Mouse (Mus musculus) left cerebral cortex, postnatal 4 days (tissue): Measurements from ENCODE around the gene Fam222b. TPM values are rescaled to one million over a fixed set of nuclear protein-coding genes. Genes with fewer than 3 reads are reported as not detected.

Experiments used
- DNase-seq: peaks from one replicate; pipeline ENCODE4 v3.0.0-alpha.2; 2022
- intact Hi-C: fragments of 180-260 bp; cut with DNase I; formaldehyde crosslinking; loops from one replicate; pipeline ENCODE4 v1.15.1; 2025
- microRNA-seq: library from miRNA; unstranded; fragments of <30 nt; microRNA quantifications from one replicate; pipeline ENCODE4 v1.2.0, GENCODE M21; 2022
- total RNA-seq, 2 experiments: library from RNA; stranded (reverse); gene quantifications; 2 replicates each; pipeline ENCODE4 v1.2.3; 2021

Fam222b gene
- total RNA-seq, 2 experiments from 2014 or later, result 26.9 TPM

- intact Hi-C loops, result no loop called here
- DNase-seq, result no peak
Observed at GRCm38 (mm10) chr11:78195101-78195863, 100.8 kb downstream of the Fam222b start.

GRCm38 (mm10) chr11:78202372-78202771, 107.9 kb downstream of the Fam222b start:
- DNase-seq, result no peak
- intact Hi-C loops, result no loop called here

- no peak for DNase-seq
- intact Hi-C loops, result no loop called here
Observed at GRCm38 (mm10) chr11:78204287-78204686, 109.8 kb downstream of the Fam222b start.

DNA sequence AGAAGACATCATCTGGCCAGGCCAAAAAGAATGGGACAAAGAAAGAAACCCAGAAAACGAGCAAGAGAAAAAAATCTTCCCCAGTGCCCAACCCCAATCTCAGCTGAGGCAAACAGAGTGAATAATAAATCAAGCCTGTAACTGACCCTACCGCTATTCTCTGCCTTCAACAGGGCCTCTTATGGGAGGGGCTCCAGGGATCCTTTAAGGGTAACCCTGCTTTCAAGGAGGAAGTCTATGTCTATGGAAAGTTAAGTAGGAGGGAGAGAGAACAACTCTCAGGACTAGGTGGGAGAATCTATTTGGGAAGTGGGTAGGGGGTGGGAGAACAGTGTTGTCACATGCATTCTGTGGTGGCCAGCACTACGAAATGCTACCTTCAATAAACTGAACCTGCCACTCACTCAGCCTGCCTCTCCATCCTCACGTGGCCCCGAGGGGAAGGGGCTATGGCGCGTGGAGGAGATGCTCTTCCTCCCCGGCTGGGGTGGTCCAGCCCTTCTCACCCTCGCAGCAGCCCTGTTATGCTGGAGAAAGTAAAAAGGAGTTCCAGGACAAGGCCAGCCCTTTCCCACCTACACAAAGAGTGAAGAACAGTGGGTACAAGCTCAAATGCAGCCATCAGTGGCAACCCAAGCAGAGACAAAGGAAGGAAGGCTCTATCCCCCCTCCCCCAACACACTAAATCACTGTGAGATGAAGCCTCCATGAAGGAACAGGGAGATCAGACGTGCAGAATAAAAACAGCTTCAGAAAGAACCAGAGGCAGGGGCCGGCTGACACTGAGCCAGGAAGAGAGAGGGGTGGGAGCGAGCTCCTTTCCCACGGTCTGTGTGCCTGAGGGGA, 111.1 kb downstream of the Fam222b start:
- DNase-seq, result no peak
- intact Hi-C loops, result no loop called here

Small RNA genes within 50 kb of the gene (microRNA-seq; reads per million reads assigned to microRNA genes)
- gene Mir144 (6.9 reads per million, percentile 17 among the genes with 10 or more reads in this experiment), gene Mir451a (not detected), gene Mir451b (not detected), gene Mir7653 (1.2 reads per million)

Other genes starting within 250 kb of the Fam222b start
- 1 to 10 TPM; 1.5 to 3.7 TPM for gene Pipox, start 200.6 kb upstream of the Fam222b start, total RNA-seq
- gene Sez6, start 163.9 kb upstream of the Fam222b start, total RNA-seq, result 100 to 1,000 TPM; 246 to 287 TPM
- gene Phf12, start 111.9 kb upstream of the Fam222b start, total RNA-seq, result 10 to 100 TPM; 62.0 to 63.9 TPM
- 10 to 100 TPM; 29.1 to 33.5 TPM for gene Dhrs13, start 62.4 kb upstream of the Fam222b start, total RNA-seq
- gene Flot2, start 56.7 kb upstream of the Fam222b start, total RNA-seq, result 100 to 1,000 TPM; 108 to 109 TPM
- gene Eral1, start 14.3 kb upstream of the Fam222b start, total RNA-seq, result 10 to 100 TPM; 20.0 to 21.0 TPM
- gene Traf4, start 70.9 kb downstream of the Fam222b start, total RNA-seq, result 10 to 100 TPM; 74.4 to 79.6 TPM
- 1 to 10 TPM; 6.0 to 6.5 TPM for gene Nek8, start 82.0 kb downstream of the Fam222b start, total RNA-seq
- gene Tlcd1, start 82.1 kb downstream of the Fam222b start, total RNA-seq, result 10 to 100 TPM; 15.4 to 17.3 TPM
- 1,000 to 10,000 TPM; 1,093 to 1,122 TPM for gene Rpl23a, start 88.9 kb downstream of the Fam222b start, total RNA-seq
- gene Rab34, start 93.8 kb downstream of the Fam222b start, total RNA-seq, result 10 to 100 TPM; 53.4 to 55.9 TPM
- gene Proca1, start 98.7 kb downstream of the Fam222b start, total RNA-seq, result 1 to 10 TPM; 3.3 to 4.2 TPM
- gene Sdf2, start 151.1 kb downstream of the Fam222b start, total RNA-seq, result 10 to 100 TPM; 50.2 to 58.7 TPM
- 10 to 100 TPM; 72.5 to 75.1 TPM for gene Supt6, start 151.3 kb downstream of the Fam222b start, total RNA-seq
- 100 to 1,000 TPM; 111 to 113 TPM for gene 2610507B11Rik, start 167.1 kb downstream of the Fam222b start, total RNA-seq
- 1 to 10 TPM in 1 of 2 experiments, under 1 TPM in 1; 0.72 to 1.1 TPM for gene BC030499, start 196.2 kb downstream of the Fam222b start, total RNA-seq
- 1 to 10 TPM; 5.2 to 6.2 TPM for gene Spag5, start 206.9 kb downstream of the Fam222b start, total RNA-seq
- 100 to 1,000 TPM; 109 to 113 TPM for gene Aldoc, start 228.3 kb downstream of the Fam222b start, total RNA-seq
- 10 to 100 TPM; 52.9 to 59.9 TPM for gene Pigs, start 233.8 kb downstream of the Fam222b start, total RNA-seq
- 10 to 100 TPM; 51.8 to 57.5 TPM for gene Unc119, start 248.8 kb downstream of the Fam222b start, total RNA-seq